Mouse (Mus musculus): ENCODE measurements at regions not wholly inside any gene's neighbourhood (a gene's known extent, or its start where the extent isn't known, plus 50 kb on each side); places are given as distances from the start of the nearest gene placed in this dataset.

GRCm38 (mm10) chr12:17992572-17992971 is 301.9 kb downstream of the Hpcal1 start:
- DNase-seq, result peak; percentile 58 to 73

- DNase-seq, result peak; percentile 2 to 3
These were observed 302.7 kb downstream of the Hpcal1 start for GRCm38 (mm10) chr12:17993368-17993767.
